Mouse (Mus musculus): ENCODE data around the gene Rac1.

DNA sequence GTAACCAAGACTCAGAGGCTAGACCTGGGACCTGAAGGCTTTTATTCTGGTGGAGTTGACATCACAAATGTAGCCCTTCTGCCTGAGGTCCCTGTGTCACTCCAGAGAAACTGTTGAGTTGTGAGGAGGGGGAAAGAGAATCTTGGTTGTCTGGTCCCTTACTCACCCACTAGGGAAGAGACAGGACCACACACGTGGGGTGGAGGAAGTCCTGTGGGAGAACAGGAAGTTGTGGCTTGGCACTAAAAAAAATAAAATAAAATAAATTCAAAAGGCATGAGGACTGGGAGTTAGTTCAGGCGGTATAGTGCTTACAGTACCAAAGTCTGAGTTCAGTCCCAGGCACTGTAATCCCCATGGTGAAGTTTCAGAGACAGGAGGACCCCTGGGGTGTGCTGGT, 9.2 kb upstream of the Rac1 start:
- TF ChIP-seq POLR2A (IDR thresholded peaks at IDR 0.05; ENCODE audit: borderline replicate concordance, insufficient read depth, low read length) (no peak), CTCF (IDR thresholded peaks at IDR 0.05; ENCODE audit: borderline replicate concordance, insufficient read depth, low read depth, low read length) (no peak)
